Mouse (Mus musculus) brain, adult 2 months (tissue): ENCODE data around the gene Ovol1.

Experiments
- DNase-seq: peaks from one replicate; pipeline ENCODE4 v3.0.0; 2011; ENCODE audit warnings: low read depth, low spot score

The Ovol1 gene

DNA sequence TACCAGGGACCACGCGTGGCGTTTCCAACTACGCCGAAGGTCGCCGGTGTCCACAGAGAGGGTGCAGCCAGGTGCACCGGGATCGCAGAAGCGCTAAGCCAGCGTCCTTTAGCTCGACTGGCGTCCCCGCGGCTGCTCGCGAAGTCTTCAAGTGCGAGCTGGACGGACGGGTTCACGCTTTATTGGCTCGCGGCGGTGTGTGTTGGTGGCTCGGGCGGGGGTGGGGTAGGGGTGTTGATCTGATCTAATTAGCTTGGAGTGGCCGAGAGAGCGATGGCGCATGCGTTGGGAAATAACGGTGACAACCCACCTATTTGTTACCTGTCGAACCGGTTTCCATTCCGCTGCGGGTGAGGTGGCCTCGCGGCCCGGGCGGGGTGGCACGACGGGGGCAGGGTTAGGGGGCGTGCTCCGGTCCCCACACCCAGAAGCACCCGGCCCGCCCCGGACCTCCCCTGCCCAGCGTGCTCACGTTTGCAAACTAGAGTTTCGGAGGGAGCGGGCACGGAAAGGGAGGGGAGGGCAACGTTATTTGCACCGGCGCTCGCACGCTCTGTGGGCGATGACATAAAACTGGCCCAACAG lies at the start of gene Ovol1:
Gene Ovol1, minus strand, starts transcription at position 190 of the 585 bp plus-strand sequence.
- no peak for DNase-seq

- DNase-seq, result peak; percentile 95
Observed at GRCm38 (mm10) chr19:5609547-5610404, 49.3 kb upstream of the Ovol1 start, which contains the start of gene Kat5. Gene Kat5 (minus strand): TSS chr19:5610237.

- no peak for DNase-seq
Observed at GRCm38 (mm10) chr19:5609171-5609546, 48.7 kb upstream of the Ovol1 start.

DNA sequence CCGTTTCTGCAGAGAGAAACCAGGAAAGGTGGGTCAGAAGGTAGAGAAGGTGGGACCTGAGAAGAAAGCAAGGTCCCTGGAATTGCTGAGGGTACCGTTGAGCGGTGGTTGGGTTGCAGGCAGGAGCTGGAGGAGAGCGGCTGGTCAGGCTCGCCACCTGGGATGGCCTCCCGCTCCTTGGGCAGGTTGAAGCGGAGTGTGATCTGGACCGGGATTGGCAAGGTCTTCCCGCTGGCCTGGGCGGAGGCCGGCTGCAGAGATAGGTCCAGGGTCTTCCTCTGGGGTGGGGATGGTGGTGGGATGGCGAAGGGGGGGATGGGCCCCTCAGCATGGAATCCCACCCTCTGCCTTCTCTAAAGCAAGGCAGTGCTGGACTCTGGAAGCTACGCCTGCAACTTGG lies 48.3 kb upstream of the Ovol1 start:
- no peak for DNase-seq

GRCm38 (mm10) chr19:5607705-5608410 lies 47.4 kb upstream of the Ovol1 start:
- no peak for DNase-seq

DNA sequence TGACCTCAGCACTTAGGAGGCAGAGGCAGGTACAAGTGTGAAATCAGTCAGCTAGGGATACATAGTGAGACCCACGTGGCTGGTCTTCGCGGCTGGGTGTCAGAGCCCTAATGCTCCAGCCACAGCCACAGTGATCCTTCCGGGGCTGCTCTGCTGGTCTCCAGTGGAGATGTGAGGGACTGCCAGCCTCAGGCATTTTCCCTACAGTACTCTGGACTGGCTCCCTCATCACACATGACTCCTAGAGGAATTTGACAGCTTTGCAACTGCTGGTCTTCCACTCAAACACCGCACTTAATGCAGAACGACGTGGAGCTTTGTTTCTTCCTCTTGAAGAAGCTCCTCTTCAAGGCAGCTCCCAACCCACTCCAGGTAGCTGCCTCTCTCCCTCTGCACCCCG lies 45.8 kb upstream of the Ovol1 start:
- no peak for DNase-seq

DNA sequence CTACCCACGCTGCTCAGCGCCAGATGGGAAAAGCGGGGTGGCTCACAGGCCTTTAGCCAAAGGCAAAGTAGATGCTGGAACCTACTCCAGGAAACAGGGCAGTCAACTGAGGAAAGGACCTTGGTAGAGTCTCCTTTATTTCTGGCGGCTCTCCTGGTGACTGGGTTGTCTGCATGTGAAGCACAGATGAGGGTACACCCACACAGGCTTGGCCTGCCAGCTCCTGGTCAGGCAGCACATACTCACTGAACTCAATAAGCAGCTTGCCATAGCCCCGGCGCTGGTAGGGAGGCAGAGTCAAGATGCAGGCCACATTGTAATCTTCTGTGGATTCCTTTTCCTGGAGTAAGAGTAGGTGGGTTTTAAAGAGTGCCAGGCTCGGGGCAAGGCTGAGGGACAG lies 44.7 kb upstream of the Ovol1 start:
- peak; percentile 59 for DNase-seq

GRCm38 (mm10) chr19:5603664-5604063 lies 43.2 kb upstream of the Ovol1 start:
- no peak for DNase-seq

- peak; percentile 97 for DNase-seq
Observed at GRCm38 (mm10) chr19:5601752-5602541, 41.5 kb upstream of the Ovol1 start, which contains the start of gene Rnaseh2c. Gene Rnaseh2c (plus strand): TSS chr19:5601873.

DNA sequence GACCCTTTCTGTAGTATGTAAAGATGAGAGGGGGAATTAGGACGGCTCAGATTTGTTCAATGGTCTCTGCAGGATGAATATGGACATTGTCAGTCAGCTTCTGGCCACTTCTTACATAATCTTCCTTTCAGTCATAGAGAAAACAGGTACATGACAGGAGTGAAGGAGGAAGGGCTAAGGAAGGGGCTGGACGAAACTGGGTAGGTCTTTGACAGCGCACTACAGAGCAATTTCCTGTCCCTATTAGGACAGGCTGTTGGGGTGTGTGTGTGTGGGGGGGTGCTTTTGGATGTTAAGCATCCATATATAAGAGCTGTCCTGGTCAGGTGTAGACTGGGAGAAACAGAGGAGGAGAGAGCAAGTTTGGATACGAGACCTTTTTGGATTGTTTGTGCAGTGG lies 38.8 kb upstream of the Ovol1 start:
- DNase-seq, result no peak

GRCm38 (mm10) chr19:5591888-5592287 lies 31.4 kb upstream of the Ovol1 start:
- DNase-seq, result no peak

DNA sequence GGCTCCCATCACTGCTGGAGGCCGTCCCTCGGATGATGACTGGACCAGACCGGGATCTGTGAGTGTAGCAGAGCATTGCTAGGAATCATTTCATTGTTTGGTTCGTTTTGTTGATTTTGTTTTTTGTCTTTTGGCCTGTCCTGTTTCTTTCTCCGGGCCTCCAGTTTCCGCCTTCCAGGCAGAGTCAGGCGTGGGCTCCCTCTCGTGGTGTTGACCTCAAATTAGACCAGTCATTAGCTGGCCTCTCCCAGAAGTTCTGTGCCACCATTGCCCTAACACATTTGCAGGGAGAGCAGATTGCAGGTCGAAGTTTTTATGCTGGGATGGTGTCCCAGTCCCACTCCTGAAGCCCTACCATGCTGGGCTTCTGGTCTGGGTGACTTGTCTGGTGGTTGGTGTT lies 28.7 kb upstream of the Ovol1 start:
- DNase-seq, result no peak

DNA sequence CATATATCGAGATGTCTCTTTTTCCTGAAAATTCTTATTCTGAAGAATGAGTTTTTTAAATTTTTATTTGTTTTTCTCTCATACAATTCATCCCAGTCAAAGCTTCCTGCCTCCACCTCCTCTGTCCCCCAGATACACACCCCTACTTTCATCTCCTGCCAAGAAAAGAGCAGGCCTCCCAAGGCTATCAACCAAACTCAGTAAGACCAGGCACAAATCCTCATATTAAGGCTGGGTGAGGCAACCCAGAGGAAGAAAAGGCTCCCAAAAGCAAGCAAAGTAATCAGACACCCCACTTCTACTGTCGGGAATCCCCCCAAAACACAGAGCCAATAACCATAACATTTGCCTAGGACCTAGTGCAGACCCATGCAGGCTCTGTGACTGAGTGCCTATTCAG lies 21.5 kb upstream of the Ovol1 start:
- DNase-seq, result no peak

DNA sequence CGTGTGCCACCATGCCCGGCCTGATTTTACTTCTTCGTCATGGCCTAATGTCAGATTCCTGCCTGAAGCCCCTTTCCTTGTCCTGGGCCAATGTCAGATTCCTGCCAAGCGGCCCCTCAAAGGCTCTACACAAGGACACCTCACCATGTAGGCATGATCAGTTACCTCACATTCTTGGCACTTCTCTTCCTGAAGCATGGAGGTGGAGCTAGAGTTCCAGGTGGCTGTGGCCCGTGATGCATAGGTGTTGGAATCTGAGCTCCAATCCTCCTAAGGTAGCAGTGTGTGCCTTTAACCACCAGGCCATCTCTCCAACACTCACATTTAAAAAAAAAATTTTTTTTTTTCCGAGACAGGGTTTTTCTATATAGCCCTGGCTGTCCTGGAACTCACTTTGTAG lies 20.3 kb upstream of the Ovol1 start:
- DNase-seq, result no peak

GRCm38 (mm10) chr19:5579971-5580370 lies 19.5 kb upstream of the Ovol1 start:
- DNase-seq, result no peak

DNA sequence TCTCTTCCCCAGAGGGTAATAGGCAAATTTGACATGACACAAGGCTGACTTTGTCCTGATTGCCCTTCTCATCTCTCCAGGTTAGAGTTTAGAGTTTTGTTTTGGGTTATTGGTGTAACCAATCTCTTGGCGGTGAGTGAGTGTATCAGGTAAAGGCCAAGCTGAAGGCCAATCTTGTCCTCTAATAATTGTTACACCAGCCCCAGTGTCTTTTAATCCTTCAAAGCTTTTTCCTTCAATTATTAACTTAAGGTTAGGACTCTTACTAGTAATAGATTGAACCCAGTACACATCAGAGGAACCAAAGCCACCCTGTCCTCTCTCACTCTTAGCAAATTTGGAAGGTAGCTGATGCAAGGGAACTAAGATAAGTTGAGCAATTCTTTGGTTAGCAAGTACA lies 14.9 kb upstream of the Ovol1 start:
- no peak for DNase-seq

- peak; percentile 88 for DNase-seq
Observed at GRCm38 (mm10) chr19:5572331-5573125, 12.1 kb upstream of the Ovol1 start.

DNA sequence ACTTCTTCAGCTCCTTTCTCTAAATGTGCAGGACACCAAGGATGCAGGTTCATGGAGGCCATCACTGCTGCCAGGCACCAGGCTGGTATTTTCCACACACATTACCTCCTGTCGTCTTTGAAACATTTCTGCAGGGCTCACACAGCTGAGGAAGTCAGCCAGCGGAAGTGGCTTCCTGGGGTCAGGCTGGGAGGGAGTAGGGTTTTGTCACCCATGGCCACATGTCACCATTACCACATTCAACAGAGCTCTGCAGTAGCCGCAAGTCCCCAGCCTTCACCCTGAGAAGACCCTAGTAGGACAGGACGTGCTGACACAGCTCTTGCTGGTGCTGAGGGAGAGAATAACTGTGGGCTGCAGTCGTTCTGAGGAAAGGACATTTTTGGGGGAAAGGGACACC lies 11.4 kb upstream of the Ovol1 start:
- peak; percentile 20 for DNase-seq

DNA sequence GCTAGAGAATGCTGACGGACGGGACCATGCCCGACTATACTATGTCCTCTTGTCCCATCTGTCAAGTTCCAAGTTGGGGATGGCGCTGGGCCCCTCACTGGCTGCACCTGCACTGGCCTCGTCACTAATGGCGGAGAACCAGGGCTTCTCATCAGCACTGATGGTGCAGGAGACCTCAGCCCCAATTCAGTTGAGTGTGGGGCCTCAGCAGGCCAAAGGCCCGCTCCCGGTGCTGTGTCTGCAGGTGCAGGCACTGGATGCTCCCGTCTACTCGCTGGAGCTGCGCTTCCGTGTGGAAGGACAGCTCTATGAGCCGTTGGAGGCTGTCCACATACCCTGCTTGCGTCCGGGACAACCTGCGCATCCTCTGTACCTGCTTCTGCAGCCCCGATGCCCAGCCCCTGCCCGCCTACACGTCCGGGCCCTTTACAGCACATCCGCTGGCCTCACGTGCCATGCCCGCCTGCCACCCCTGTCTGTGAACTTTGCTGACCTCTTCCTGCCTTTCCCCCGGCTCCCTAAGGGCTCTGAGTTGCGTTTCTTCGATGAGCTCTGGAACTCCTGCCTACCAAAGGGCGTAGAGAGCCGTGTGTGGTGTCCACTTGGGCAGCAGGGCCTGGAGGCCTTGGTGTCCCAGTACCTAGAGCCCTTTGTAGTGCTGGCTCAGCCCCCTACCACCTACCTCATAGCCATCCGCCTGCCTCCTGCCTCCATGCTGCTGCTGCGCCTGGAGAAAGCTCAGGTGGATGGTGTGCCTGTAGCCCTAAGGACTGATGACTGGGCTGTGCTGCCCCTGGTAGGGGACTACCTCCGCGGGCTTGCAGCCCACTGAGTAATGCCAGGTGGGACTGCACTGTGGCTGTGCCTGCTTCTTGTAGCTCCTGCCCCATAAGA lies 10.2 kb upstream of the Ovol1 start:
- no peak for DNase-seq

DNA sequence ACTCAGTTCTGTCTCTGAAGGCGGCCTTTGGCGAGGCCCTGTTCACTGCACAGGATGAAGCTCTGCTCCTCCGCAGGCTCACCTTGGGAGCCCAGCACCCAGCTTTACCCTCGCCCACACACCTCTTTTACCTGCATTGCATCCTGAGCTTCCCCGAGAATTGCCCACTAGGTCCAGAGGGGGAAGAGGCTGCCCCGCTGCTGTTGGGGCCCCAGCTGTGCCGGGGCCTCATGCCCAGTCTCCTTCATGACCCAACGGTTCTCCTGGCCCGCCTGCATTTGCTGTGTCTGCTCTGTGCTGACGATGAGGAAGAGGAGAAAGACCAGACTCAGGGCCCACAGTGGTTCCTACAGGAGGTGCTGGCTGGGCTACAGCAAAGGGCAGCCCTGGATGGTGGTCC lies 9.1 kb upstream of the Ovol1 start:
- no peak for DNase-seq
